Mouse (Mus musculus): ENCODE measurements around the gene Fam89a. TPM values are rescaled to one million over a fixed set of nuclear protein-coding genes. Genes with fewer than 3 reads are reported as not detected.

The Fam89a gene
- polyA plus RNA-seq, 1 experiment from 2014 or later: 13.0 TPM

DNA sequence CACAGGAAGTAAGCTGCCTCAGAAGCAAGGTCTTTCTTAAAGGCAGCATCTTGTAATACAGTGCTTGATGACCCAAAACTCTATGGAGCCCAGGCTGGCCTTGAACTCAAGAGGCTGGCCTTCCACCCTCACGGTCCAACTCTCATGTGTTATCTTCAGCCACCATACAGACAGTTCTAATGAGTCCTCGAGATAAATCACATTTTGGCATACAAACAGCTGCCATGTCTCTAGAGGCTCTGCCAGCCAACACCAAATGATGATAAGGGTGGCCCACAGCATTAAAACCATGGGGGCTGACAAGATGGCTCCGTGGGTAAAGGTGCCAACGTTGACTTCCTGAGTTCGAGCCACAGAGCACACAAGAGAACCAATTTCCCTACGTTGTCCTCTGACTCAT lies 38.4 kb downstream of the Fam89a start:
- WGBS: 88% methylated on average over 6 of the region's 6 CpGs
- H3K36me3 ChIP-seq (ENCODE audit: control insufficient read depth, insufficient read depth, low read length): peaks cover 18% of the 10 kb centered on the region
- no peaks in the 10 kb centered on the region for H3K4me1 ChIP-seq (replicated peaks; ENCODE audit: control insufficient read depth, insufficient read depth)
- ATAC-seq (ENCODE audit: low FRiP score, low TSS enrichment) (no peak), DNase-seq (ENCODE audit: low spot score) (no peak)
- H3K27me3 ChIP-seq (ENCODE audit: control insufficient read depth, insufficient read depth, low read length): no peaks in the 10 kb centered on the region
- no peak overlapping the region for H3K9ac ChIP-seq (ENCODE audit: low read length)
- H3K9me3 ChIP-seq (ENCODE audit: control insufficient read depth, low read length): no peaks in the 10 kb centered on the region
- no peak for TF ChIP-seq CTCF (IDR thresholded peaks at IDR 0.05; ENCODE audit: low read depth)
- TF ChIP-seq EP300 (optimal IDR thresholded peaks at IDR 0.05): no peak
- no peak overlapping the region for H3K4me3 ChIP-seq (ENCODE audit: low read depth, low read length)
- H3K27ac ChIP-seq (replicated peaks): no peak overlapping the region
- no peak overlapping the region for H3K4me2 ChIP-seq (replicated peaks; ENCODE audit: low read depth)

GRCm38 (mm10) chr8:124705823-124706222 lies 45.8 kb downstream of the Fam89a start:
- H3K27ac ChIP-seq (replicated peaks): no peak overlapping the region
- peaks cover 11% of the 10 kb centered on the region; the same call in 1 of the 2 replicates for H3K36me3 ChIP-seq (ENCODE audit: control insufficient read depth, insufficient read depth, low read length)
- WGBS: 90% methylated on average over 8 of the region's 8 CpGs
- DNase-seq (ENCODE audit: low spot score) (no peak), ATAC-seq (ENCODE audit: low FRiP score, low TSS enrichment) (no peak)
- no peaks in the 10 kb centered on the region for H3K4me1 ChIP-seq (replicated peaks; ENCODE audit: control insufficient read depth, insufficient read depth)
- no peak overlapping the region for H3K9ac ChIP-seq (ENCODE audit: low read length)
- no peaks in the 10 kb centered on the region for H3K9me3 ChIP-seq (ENCODE audit: control insufficient read depth, low read length)
- H3K4me2 ChIP-seq (replicated peaks; ENCODE audit: low read depth): no peak overlapping the region
- no peak for TF ChIP-seq EP300 (optimal IDR thresholded peaks at IDR 0.05)
- TF ChIP-seq CTCF (IDR thresholded peaks at IDR 0.05; ENCODE audit: low read depth): no peak
- no peaks in the 10 kb centered on the region for H3K27me3 ChIP-seq (ENCODE audit: control insufficient read depth, insufficient read depth, low read length)
- H3K4me3 ChIP-seq (ENCODE audit: low read depth, low read length): no peak overlapping the region

DNA sequence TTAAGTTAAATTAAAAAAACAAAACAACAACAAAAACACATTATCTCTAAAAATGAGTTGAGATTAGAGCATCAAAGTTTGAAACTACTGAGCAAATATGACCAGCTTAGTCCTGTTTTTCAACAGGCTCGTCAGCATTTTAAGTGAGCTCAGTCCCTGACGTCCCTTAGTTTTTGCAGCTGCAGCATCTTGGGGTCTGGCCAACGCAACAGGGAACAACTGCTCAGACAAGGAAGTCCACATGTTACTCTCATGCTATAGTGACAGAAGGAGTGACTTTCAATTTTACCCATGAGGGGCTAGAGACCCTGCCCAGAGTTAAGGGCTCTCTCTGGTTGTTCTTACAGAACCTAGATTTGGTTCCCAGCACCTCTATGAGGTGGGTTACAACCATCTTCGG lies 47.3 kb downstream of the Fam89a start:
- Histone ChIP-seq H3K4me1 (replicated peaks; ENCODE audit: control insufficient read depth, insufficient read depth) (no peaks in the 10 kb centered on the region), H3K36me3 (ENCODE audit: control insufficient read depth, insufficient read depth, low read length) (peaks cover 7% of the 10 kb centered on the region; the same call in 1 of the 2 replicates), H3K27ac (replicated peaks) (no peak overlapping the region), H3K4me3 (ENCODE audit: low read depth, low read length) (no peak overlapping the region), H3K9ac (ENCODE audit: low read length) (no peak overlapping the region), H3K4me2 (replicated peaks; ENCODE audit: low read depth) (no peak overlapping the region), H3K9me3 (ENCODE audit: control insufficient read depth, low read length) (no peaks in the 10 kb centered on the region), H3K27me3 (ENCODE audit: control insufficient read depth, insufficient read depth, low read length) (no peaks in the 10 kb centered on the region)
- TF ChIP-seq EP300 (optimal IDR thresholded peaks at IDR 0.05): no peak
- TF ChIP-seq CTCF (IDR thresholded peaks at IDR 0.05; ENCODE audit: low read depth): no peak
- no peak for DNase-seq (ENCODE audit: low spot score)
- no peak for ATAC-seq (ENCODE audit: low FRiP score, low TSS enrichment)
- WGBS: 83% methylated on average over 4 of the region's 4 CpGs

- TF ChIP-seq CTCF (IDR thresholded peaks at IDR 0.05; ENCODE audit: low read depth) (no peak), EP300 (optimal IDR thresholded peaks at IDR 0.05) (no peak)
- H3K9ac ChIP-seq (ENCODE audit: low read length): no peak overlapping the region
- no peak overlapping the region for H3K27ac ChIP-seq (replicated peaks)
- 59% methylated on average over 4 of the region's 4 CpGs for WGBS
- ATAC-seq (ENCODE audit: low FRiP score, low TSS enrichment) (no peak), DNase-seq (ENCODE audit: low spot score) (no peak)
- H3K36me3 ChIP-seq (ENCODE audit: control insufficient read depth, insufficient read depth, low read length): 0 out of 2 replicates have a peak, but pooled peaks cover 3% of the 10 kb centered on the region
- H3K4me2 ChIP-seq (replicated peaks; ENCODE audit: low read depth): no peak overlapping the region
- H3K27me3 ChIP-seq (ENCODE audit: control insufficient read depth, insufficient read depth, low read length): no peaks in the 10 kb centered on the region
- H3K9me3 ChIP-seq (ENCODE audit: control insufficient read depth, low read length): no peaks in the 10 kb centered on the region
- H3K4me3 ChIP-seq (ENCODE audit: low read depth, low read length): no peak overlapping the region
- H3K4me1 ChIP-seq (replicated peaks; ENCODE audit: control insufficient read depth, insufficient read depth): no peaks in the 10 kb centered on the region
These were observed 48.1 kb downstream of the Fam89a start for GRCm38 (mm10) chr8:124703526-124703925.

DNA sequence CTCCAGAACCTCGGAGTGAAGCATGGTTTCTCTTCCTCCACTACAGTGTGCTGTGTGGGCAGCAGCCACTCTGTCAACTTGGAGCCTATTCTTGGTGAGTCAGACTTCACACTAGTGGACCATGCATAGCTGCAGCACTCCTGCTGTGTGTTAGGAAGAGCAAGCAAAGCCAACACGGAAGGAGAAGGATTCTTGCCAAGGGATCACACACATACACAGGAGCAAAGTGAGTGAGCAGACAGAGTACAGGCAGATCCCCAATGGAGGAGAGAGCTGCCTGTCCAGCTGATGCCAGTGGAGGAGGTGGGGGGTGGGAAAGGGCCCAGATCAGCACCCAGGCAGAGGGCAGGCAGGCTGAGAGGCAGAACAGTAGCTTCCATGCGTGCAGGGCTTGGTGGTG lies 49.4 kb downstream of the Fam89a start:
- TF ChIP-seq EP300 (optimal IDR thresholded peaks at IDR 0.05): no peak
- TF ChIP-seq CTCF (IDR thresholded peaks at IDR 0.05; ENCODE audit: low read depth): no peak
- no peaks in the 10 kb centered on the region for H3K9me3 ChIP-seq (ENCODE audit: control insufficient read depth, low read length)
- no peaks in the 10 kb centered on the region for H3K4me1 ChIP-seq (replicated peaks; ENCODE audit: control insufficient read depth, insufficient read depth)
- no peak overlapping the region for H3K9ac ChIP-seq (ENCODE audit: low read length)
- no peak overlapping the region for H3K4me2 ChIP-seq (replicated peaks; ENCODE audit: low read depth)
- no peaks in the 10 kb centered on the region for H3K27me3 ChIP-seq (ENCODE audit: control insufficient read depth, insufficient read depth, low read length)
- 70% methylated on average over 3 of the region's 3 CpGs for WGBS
- no peak overlapping the region for H3K4me3 ChIP-seq (ENCODE audit: low read depth, low read length)
- peaks cover 3% of the 10 kb centered on the region; the same call in 1 of the 2 replicates for H3K36me3 ChIP-seq (ENCODE audit: control insufficient read depth, insufficient read depth, low read length)
- ATAC-seq (ENCODE audit: low FRiP score, low TSS enrichment) (no peak), DNase-seq (ENCODE audit: low spot score) (no peak)
- H3K27ac ChIP-seq (replicated peaks): no peak overlapping the region

DNA sequence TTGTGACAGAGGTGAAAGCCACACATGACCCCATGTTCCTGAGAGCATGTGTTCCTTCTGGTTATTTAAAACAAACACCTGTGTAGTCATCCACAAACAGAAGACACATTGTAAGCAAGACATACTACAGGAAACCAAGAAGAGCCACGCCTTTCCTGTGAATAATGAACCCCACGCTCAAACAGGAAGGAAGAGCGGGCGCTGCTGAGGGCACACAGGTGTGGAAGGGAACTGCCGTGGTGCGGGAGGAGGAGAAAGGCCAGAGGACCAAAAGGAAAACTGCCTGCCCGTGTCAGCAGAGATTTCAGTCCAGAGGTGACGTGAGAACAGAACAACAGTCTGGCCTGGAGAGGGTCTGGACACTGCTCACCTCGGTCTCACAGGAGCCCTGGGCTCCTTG lies 50.6 kb downstream of the Fam89a start:
- H3K27ac ChIP-seq (replicated peaks): no peak overlapping the region
- no peak for TF ChIP-seq CTCF (IDR thresholded peaks at IDR 0.05; ENCODE audit: low read depth)
- TF ChIP-seq EP300 (optimal IDR thresholded peaks at IDR 0.05): no peak
- no peaks in the 10 kb centered on the region for H3K4me1 ChIP-seq (replicated peaks; ENCODE audit: control insufficient read depth, insufficient read depth)
- no peak overlapping the region for H3K9ac ChIP-seq (ENCODE audit: low read length)
- H3K27me3 ChIP-seq (ENCODE audit: control insufficient read depth, insufficient read depth, low read length): no peaks in the 10 kb centered on the region
- no peak overlapping the region for H3K4me2 ChIP-seq (replicated peaks; ENCODE audit: low read depth)
- H3K36me3 ChIP-seq (ENCODE audit: control insufficient read depth, insufficient read depth, low read length): peaks cover 3% of the 10 kb centered on the region; the same call in 1 of the 2 replicates
- no peak for ATAC-seq (ENCODE audit: low FRiP score, low TSS enrichment)
- 72% methylated on average over 9 of the region's 9 CpGs for WGBS
- H3K9me3 ChIP-seq (ENCODE audit: control insufficient read depth, low read length): no peaks in the 10 kb centered on the region
- no peak overlapping the region for H3K4me3 ChIP-seq (ENCODE audit: low read depth, low read length)
- no peak for DNase-seq (ENCODE audit: low spot score)
